Mouse (Mus musculus) naive thymus-derived CD4-positive, alpha-beta T cell, adult 2 months (primary cell): Measurements from ENCODE around the gene Akap2.

Experiments
- DNase-seq: peaks from one replicate; pipeline ENCODE4 v3.0.0-alpha.2; 2011; ENCODE audit warnings: low read depth

The Akap2 gene

DNA sequence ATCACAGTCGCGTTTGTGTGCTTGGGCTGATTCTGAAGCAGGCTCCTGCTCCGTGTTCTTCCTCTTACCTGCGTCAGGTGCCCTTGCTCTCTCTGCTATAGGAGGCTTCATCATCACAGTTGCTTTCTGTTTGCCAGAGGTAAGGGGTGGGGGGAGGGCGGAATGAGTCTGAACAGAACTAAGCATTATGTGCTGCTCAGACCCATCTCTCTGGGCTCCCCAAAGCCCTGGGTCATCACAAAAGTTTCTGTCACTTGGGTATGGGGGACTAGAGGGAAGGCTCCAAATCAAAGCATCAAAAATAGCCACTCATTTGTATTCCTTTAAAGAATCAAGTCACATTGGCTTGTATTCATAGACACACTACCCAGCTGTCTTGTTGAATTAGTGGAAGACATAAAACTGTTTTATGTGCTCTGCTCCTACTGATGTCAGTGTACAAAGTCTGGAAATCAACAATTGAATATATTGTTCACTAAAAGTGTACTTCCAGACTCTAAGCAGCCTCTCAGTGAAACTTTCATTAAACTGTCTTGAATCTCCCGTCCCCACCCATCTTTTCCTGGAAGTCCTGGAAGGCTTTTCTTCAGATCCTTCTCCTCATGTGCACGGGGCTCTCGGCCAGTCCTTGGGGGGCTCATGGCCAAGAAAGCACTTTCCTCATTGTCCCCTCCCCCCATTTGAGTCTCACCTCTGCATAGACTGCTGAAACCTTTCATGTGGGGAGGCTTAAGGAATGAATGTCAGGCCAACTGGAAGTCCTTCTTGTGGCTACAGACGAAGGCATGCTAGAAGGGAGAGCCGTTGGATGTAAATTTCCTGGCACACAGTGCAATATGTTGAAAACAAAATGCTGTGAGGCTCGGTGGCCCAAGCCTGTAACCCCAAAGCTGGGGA, 13.6 kb upstream of the Akap2 start:
- DNase-seq, result no peak

DNA sequence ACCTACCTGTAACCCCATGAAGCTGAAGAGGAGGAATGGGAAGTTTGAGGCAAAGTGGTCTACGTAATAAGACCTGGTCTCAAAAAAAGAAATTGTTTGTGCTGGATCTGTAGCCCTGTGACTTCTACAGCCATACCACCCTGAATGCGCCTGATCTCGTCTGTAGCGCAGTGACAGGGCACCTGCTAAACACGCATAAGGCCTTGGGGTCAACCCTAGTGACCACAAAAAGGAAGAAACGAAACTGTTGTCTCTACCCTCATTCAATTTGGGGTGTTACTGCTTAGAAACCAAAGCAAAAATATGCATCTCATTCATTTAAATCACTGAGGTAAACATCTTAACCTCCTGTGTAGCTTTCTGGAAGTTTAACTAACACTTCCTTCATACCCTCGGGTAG, 12.9 kb upstream of the Akap2 start:
- no peak for DNase-seq

DNA sequence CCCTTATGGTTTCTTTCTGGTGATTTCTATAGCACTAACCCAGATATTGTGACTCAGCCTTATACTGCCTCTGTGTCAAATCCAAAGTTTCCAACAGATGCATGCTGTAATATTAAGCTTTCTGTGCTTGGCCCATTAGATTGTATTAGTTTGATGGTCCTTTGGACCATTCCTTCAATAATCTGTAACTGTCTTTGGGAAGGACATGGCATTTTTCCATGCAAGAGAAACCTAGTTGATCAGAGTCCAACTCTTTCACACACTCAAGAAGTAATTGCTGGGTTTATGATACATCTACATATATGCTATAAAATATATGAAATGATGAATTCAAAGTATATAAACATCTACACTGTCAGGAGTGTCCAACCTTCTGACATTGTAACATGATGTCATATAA, 1.6 kb upstream of the Akap2 start:
- DNase-seq, result no peak

DNA sequence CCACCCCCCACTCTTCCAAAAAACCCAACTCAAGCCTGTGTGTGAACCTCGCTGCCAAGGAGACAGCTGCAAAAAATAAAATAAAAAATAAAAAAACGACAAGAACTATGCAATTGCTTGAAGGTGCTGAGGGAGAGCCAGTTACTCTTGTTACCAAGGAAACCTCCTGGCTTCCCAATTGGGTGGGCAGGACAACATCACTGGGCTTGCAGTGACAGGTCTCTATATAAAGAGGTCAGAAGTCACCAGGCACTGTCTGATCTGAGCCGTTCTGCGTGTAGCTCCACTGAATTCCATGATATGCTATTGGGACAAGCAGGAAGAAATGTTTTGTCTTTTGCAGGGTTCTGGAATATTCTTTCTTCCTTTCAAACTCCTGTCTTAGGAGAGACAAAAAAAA, 722 bp upstream of the Akap2 start:
- no peak for DNase-seq

DNA sequence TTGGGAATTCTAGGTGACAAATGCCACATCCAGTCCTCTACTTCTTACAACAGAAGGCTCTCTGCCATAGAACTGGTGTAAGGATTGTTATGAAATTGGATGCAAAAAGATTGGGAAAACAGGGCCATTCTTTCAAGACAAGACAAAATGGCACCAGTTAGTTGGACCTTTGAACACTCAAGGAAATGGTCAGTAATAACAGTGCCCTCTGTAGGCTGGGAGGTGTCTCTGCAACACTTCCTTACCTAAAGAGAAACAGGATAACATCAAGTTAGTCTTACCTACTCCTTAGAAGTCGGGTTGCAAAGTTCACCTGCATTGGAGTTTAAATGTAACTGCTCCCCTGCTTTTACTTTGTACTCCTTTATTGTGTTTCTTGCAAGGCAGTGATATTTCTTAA, 1.9 kb downstream of the Akap2 start:
- DNase-seq, result no peak

DNA sequence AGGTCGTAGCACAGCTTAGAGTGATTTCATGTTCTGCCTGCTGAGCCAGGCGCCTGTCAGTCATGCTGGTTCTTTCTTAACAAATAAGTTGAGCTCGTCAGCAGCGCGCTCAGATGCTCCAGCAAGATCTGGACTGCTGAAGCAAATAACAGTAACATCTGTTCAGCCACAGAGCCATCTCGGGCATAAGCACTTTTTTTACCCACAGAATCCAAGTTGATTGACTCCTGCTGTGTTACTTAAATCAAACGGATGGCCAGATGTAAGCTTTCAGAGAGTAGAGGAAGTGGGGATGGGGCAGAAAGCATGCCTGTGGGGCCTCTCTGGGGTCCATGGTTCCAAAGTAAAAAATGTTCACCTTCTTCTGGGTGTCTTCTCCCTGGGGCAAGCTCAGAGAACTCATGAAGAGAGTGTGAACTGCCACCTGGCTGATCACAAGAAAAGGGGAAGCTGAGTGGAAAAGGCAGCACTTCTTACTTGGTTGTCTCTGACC, 3.5 kb downstream of the Akap2 start:
- peak; percentile 13 for DNase-seq

DNA sequence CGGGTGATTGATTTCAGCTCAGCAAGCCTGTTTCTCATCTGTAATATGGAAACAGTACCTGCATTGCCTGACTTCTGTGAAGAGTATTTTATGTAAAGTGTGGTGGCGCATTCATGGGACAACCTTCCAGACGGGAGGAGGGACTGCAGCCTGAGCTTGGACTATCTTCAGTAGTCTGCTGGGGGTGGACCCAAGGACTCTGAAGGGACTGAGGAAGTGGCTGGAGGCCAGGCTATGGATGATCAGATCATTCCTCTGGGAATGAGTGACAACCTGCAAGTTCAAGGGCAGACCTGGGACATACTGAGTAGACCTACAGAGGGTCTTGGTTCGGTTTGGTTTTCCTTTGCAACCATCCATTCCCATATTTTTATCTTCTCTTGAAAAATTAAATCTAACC, 4.8 kb downstream of the Akap2 start:
- no peak for DNase-seq

DNA sequence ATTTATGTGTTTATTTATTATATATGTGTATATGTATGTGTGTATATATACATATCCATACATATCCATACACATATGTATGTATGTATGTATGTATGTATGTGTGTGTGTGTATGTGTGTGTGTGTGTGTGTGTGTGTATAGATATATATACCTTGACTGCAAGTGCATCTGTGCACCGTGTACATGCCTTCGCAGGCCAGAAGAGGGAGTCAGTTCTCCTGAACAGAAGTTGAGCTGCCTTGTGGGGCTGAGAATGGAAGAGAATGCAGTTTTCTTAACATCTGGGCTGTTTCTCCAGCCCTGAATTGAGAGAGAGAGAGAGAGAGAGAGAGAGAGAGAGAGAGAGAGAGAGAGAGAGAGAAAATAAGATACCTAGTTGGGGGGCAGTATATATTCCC, 6.2 kb downstream of the Akap2 start:
- peak; percentile 20 for DNase-seq

DNA sequence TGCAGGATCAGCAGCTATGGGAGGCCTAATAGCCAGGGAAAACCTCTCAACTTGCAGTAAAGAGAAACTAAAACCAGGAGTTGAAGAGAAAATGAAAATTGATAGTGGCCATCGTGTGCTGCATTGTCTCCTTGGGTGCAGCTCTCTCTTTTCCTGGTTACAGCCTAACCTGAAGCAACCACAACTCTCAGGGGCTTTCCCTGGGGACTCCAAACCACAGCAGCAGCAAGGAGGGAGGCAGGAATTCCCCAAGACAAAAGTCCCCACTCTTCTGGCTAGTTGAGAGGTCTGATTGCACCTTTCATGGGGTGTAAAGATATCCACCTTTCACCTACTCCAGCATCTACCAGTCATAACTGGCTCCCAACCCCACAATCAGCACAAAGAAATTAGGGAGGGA, 8.1 kb downstream of the Akap2 start:
- DNase-seq, result no peak

DNA sequence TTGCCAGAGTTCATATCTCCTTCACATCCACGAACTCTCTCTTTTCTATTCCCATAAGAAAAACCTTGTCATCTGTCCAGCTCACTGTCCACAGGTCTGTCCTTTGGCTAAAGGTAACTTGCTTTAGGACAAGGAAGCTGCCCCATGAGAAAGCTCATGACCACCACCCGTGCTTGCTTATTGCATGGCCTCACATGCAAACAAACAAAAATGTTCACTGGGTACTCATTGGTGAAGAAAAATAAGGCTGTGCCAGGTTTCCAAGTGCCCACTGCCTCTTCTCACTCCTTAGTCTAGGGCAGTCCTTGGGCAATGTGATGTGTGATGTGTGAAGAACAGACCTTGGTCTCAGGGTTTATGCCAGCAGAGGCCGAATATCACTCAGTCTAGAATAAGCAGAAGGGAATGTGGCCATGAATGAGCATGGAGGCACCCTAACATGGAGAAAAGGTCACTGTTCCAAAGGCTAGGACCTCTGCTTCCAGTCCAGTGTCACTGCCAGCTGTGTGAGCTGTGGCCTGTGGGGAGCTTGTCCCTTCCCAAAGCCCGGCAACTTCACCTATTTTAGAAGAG, 11.2 kb downstream of the Akap2 start:
- no peak for DNase-seq

DNA sequence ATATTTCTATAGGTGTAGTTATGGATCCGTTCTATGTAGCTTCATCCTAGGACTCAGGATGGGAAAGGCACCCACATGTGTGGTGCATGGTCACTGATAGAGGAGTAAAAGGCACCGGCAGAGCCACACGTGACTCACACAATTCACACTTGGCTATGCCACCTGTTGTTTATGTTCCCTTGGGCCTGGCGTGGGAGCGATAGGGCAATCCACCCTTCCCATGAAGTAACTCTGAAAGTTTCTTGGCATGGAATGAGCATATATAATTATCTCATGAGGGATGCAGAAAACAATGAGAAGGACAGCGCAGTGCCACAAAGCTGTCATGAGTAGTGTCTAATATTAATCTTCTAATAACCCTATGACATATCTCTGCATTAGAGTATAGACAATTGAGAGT, 12.6 kb downstream of the Akap2 start:
- DNase-seq, result no peak

DNA sequence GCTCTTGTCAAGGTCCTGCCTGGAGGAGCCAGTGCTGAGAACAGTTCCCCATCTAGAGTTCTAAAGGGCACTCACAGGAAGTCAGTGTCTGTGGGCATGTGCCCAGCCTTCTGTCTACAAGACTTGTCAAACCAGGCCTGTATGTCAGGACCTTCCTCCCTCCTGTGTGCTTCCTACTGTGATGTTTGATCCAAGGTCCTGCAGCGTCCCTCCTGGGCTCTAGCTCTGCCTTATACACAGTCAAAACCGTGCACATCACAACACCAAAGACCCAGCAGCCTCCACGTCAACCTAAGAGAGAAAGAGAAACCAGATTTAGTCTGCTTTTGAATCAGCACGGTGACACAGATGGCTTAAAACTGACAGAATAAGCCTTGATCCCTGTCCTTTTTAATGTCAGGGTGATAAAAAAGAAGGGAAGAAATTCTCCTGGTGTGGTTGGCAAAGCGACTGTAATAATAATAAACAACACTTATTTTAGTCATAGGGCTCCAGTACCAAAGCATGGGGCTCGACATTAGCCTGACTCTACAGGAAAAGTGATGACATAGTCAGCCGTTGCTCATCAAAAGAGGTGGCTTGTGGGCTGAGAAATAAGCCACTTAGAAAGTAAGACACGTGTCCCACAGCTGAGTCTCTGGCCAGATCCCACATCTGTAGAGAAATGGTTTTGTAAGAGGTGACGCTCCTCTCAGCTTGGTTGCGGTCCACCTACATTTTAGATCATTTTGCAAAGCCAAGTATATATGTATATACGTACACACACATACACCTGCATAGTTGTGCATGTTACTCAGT, 13.5 kb downstream of the Akap2 start:
- peak; percentile 69 for DNase-seq

DNA sequence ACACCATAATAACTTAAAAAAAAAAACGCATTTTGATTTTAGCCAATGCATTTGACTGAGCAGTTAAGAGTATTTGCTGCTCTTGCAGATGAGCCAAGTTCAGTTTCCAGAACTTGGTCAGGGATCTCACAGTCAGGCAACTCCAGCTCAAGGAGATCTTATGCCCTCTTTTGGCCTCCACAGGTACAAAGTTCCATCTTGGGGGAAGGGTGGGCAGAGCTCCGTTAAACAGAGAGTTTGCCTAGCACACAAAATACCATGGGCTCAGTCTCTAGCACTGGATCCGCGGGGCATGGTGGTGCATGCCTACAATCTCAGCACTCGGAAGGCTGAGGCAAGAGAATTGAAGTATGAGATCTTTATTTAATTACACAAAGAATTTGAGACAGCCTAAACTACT, 14.9 kb downstream of the Akap2 start:
- no peak for DNase-seq

DNA sequence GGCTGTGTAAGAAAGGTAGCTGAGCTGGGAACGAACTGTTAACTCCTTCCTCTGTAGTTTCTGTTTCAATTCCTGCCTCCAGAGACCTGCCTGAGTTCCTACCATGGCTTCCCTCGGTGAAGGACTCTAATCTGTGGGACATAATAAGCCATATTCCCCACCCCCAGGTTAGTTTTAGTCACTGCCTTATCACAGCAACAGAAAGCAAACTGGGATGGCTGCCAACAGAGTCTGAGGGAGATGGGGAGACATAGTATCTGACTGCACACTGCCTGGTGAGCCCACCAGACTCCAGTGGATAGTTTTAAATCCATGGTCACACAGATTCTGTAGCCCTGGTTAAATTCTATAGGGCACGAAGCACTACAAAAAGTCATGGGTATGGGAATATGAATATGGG, 16.0 kb downstream of the Akap2 start:
- no peak for DNase-seq

DNA sequence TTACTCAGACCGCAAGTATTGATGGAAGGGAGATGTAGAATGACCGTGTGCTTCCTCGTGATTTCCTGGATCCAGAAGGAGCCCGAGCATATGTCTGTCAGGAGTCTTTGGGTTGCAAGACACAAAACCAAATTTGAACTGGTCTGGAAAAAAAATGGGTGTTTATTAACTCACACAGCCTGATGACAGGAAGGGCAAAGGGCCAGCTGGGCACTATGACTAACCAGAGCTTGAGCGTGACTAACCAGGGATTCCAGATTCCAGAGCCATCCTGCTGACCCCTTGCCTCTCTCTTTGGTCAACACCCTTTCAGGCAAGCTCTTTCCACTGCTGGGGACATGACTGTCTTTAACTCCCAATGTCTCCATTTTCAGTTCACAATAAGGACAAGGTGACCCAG, 18.0 kb downstream of the Akap2 start:
- DNase-seq, result no peak

DNA sequence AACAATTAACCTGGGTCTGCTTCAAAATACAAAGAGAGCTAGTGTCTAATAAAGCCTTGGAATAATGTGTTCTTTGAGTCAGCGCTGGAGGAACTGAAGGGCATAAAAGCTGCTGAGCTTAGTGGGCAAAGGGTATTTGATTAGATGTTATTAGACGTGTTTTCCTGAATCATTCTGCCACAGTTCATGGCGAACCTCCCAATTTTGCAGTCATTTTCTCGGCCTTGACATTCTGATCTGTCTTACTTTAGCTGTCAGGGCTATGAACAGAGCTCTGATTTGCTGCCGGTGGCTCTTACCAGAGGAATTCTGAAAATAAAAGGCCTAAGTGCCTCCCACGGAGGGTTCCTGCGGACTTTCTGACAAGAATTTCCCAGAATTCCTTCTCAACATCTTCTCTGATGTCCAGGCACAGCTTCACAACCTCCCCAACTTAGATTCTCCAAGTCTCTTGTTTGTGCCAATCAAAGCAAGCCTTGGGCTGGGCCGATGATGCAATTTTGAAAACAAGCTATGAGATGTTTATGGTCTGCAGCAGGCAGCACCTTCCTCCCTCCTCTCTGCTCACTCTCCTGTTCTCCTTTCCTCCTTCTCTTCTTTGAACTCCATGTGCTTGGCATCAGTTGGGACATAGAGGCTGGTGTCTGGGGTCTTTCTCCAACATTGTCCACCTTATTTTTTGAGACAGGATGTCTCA, 21.5 kb downstream of the Akap2 start:
- no peak for DNase-seq

DNA sequence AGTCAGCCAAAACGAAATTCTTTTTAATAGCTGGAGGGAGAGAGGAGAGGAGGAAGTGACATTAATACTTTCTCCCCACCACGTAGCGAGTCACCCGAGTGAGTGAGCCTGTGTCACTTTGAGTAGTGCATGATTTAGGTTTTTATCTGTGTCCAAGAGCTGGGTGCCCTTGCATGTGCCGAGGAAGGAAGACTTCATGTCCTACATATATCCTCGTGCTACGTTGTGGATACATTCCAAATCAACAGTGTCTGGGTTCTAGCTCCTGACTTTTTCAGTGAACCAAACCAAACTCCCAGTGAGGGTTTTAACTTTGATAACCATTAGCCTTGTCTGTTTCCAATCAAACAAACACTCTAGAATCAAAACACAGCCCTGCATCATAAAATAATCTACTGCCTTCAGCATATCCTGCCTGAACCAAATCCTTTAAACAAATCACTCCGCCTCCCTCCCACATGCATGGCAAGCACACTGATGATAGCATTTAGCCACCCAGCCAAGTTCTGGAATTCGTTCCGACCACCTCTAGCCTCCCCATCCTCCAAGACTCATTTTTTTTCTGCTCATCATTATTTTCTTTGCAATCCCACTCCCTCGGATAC, 26.0 kb downstream of the Akap2 start:
- DNase-seq, result no peak

DNA sequence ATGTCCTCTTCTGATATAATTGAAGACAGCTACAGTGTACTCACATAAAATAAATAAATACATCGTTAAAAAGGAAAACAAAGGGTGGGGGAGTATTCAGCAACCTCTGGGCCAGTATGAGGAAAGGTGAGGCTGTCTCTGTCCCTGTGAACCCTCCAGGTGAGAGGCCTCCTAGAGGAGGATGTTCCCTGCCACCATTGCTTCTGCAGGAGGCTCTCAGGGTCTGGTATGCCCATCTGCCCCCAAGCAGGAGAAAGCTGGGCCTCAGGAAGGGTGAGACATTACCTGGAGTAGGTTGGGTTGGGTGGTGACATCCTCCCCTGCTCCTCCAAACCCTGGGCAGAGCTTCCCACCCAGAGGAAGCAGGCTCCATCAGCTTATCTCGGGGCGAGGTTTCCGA, 33.2 kb downstream of the Akap2 start:
- DNase-seq, result no peak

DNA sequence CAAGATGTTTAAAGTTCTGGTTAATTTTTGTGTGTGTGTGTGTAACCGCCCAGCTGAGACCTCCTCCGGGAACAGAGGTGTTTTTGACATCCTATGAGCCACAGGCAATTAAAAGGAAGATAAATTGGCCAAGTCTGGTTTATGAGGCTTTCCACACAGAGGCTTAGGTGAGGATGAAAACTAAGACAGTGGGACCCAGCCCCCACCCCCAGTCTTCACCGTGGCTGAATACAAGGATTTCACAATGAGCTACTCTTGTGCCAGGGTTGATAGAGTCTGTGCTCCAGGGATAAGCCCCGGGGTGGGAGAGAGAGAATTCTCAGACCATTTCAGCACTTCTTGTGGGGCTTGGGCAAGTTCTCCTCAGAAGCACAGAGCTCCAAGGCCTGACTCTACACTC, 33.6 kb downstream of the Akap2 start:
- DNase-seq, result no peak

DNA sequence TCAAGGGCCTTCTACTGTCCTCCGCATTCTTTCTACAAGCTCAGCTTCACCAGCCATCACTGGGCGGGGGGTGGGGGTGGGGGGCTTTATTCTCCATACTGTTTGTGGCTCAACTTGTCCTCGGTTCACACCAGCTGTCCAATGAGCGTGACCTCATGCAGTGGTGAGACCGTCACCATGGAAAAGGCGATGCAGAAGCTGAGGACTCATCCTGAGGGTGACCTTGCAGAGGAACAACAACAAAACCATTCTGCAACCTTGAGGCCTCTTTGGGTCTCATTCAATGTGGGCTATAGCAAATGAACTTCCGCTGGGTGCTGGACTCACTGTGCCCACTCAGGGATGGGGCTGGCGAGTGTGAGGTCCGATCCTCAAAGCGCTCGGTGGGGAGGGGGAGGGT, 34.1 kb downstream of the Akap2 start:
- no peak for DNase-seq

DNA sequence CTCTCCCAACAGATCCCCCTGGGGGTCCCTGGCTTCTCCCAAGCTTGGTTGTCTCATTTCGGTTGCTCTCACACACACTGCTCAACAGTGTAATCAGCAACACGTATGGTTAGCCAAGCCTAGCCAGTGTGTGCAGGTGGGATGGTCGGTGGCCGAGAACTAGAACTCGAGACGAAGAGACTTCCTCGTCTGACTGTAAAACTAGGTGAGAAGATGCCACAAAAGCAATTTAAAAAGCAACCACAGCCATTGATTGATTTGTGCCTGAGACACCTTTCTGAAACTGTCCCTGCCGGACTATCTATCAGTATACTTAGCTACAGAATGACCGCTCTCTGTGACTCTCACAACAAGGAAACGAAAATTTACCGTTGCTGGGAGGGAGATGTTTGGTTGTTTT, 37.6 kb downstream of the Akap2 start:
- no peak for DNase-seq

DNA sequence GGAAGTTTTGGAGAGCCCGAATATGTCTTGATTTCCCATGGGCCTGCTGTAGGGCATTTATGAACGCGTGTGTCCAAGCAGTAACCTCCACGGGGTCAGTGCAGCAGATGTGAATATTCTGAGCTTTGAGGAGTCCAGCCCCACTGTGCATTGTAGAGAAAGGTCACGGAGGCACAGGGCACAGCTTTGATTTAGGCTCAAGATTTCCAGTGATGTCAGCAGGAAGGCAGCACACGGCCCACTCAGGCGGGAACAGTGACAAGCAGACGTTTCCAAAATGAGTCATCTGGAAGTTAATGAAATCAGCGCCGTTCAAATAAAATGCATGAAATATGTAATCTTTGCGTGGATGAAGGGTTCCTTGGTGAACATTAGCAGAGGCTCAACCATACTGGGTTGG, 40.5 kb downstream of the Akap2 start:
- DNase-seq, result no peak
